Mouse (Mus musculus): ENCODE results near the gene Got1.
"Not testable (repeated sequence)": the region's sequence is repeated elsewhere in the genome, so short reads cannot be mapped to it uniquely, and the experiment has no call there.

DNA sequence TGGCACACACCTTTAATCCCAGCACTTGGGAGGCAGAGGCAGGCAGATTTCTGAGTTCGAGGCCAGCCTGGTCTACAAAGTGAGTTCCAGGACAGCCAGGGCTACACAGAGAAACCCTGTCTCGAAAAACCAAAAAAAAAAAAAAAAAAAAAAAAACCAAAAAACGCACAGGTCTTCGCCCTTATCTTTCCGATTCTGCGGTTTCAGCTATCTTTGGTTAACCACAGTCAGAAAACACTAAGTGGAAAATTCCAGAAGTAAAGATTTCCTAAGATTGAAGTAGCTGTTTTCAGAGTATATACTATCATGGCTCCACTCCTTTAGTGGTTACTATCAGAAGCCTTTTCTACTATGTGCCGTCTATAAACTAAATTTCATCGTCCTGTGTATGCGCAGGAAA lies 20.8 kb downstream of the Got1 start:
- TF ChIP-seq GATA1, TAL1 (IDR thresholded peaks at IDR 0.05; ENCODE audit: low read length): not testable (repeated sequence)
